Mouse (Mus musculus) fat pad, adult 2 months (tissue): ENCODE measurements at regions not wholly inside any gene's neighbourhood (a gene's known extent, or its start where the extent isn't known, plus 50 kb on each side); places are given as distances from the start of the nearest gene placed in this dataset.

ENCODE experiments used
- DNase-seq: peaks from one replicate; pipeline ENCODE4 v3.0.0-alpha.2; 2011; ENCODE audit warnings: low read depth, low spot score; ENCODE audit errors: extremely low read depth

DNA sequence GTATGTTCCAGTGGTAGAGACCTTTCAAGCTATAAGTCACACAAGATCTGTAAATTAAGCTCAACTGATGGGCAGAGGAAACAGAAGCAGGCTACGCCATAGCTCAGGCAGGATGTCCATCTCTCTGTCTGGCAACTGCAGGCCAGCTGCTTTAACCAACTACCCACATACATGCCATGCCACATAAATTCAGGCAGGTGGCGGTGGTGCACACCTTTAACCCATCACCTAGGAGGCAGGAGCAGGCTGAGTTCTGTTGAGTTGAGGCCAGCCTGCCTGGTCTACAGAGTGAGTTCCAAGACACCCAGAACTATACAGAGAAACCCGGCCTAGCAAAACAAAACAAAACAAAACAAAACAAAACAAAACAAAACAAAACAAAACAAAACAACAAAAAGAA is 289.1 kb upstream of the Sash1 start:
- no peak for DNase-seq

DNA sequence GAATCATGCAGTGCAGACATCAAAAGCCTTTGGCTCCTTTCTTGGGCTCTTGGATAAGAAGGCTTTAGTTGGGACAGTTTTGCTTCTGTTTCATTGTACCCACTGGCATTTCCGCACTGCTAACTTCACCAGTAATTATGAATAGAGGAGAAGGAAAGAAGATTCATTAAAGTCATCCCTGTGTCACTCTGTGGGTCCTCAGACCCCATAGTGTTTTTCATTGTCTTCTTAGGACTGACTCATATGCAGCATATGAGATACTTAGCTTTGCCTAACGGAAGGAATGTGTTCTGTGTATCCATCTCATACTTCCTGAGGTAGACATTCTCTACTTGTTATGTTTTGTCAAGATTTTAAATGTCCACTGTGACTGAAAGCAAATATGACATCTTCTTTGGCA is 287.6 kb upstream of the Sash1 start:
- DNase-seq = no peak

DNA sequence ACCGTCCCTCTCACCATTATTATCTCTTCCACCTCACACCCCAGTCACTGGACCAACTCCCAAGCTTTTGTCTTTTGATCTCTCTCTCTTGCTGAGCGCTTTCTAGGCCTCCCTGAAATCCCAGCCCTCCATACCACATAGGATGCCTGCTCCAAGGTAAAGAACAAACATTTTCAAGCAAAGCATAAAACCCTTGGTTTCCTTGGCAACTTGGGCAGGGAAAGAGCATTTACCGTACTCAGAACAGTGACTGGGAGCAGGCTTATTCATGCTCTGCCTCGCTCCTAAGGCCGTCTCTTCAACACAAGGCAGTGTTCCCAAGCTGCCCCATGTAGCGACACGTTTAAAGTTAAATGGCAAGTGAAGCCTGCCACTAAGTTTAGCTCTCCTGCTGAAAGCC is 282.9 kb upstream of the Sash1 start:
- no peak for DNase-seq

DNA sequence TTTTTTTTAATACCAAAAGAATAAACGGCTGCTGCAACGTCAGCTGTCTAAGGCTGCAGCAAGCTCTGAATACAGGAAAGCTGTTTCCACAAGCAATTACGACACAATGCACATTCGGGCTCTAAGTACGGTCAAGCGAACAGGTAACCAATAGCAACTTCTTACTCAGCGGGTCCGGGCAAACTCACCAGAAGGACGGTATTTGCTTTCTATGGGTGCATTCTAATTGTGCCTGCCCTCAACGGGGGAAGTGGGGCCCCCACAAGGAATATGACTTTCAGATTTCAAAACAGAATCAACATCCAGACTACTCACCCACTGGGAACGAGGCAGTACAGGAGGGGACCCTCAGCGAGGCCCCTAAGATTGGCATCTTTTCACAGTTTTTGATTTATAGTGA is 280.1 kb upstream of the Sash1 start:
- no peak for DNase-seq

DNA sequence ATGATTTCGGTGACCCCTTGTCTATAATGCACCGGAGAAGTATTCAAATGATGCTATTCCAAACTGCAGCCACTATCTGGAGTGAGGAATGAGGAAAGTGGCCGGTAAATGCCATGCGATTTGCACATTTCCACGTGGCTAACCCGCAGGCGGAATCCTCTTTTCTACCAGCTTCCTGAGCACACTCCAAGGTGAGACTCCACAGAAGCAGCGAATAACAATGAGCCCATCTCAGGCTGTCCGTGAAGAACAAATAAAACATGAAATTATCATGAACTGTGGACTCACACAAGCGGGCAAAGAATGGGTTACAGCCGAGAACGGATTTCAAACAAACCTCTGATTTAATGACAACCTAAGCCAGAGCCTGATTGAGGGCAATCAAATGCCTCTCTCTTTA is 279.7 kb upstream of the Sash1 start:
- DNase-seq = no peak

DNA sequence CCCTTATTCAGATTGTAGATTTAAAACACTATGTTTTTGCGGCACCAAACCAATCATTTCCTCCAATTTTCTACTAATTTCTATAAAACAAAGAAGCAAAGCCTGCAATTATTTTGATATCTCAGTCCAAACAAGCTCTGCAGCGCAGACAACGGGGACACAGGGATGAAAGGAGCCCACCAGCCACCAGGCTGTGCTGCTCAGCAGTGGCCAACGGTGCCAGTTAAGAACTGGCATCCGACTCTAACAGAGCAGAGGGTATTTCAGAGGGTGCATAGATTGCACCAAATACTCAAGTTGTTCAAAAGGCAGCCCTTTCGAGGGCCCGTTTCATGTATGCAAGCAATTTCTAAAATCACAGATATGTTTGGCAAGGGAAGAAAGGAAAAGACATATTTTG is 278.5 kb upstream of the Sash1 start:
- DNase-seq = no peak

DNA sequence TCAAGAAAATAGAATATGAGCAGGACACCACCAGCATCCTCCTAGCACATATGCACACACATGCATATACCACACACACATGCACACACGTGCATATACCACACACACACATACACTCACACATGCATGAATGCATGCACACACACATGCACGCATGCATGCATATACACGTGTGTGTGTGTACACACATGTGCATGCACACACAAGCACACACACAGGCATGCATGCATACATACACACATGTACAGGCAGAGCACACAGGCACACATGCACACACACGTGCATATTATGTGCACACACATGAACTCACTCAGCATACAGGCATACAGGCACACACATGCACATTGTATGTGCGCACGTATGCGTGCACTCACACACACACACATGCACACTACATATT is 275.7 kb upstream of the Sash1 start:
- no peak for DNase-seq

DNA sequence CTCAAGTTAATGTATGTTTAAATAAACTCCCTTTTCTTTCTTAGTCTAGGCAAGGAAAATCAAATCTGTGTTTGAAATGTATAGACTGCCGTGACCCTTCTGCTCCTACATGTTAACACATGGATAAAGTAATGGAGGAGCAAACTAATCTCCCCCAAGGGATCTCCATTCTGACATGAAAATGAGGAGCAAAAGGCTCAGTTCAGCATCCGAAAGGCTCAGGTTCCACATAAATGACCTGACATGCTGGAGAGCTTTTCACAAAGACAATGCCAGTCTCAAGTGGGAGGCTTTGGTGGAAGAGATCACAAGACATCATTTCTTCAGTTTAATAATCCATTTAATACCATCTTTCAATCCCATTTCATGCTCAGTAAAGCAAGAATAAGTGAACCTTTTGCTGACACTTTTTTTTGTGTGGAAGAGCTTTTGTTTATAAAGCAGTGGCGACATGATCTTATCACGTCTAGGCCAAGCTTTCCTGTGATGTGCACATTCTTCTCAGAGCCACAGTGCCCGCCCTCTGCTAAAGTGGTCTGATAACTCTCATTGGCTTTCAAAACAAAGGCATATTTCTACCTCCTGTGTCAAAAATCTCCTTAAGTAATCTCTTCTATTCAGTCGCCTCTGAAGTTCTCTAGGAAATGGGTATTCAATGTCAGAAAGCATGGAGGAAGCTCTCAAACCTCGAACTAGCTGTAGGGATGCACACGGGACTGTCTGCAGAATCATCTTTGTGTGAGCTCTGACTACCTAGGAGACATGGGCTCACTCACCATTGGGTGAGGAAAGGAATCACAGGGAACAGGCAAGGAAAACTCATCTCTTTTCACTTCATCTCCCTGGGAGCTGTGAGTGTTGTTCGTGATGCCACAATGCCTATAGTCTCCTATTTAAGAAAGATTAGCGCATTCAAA is 271.7 kb upstream of the Sash1 start:
- no peak for DNase-seq

DNA sequence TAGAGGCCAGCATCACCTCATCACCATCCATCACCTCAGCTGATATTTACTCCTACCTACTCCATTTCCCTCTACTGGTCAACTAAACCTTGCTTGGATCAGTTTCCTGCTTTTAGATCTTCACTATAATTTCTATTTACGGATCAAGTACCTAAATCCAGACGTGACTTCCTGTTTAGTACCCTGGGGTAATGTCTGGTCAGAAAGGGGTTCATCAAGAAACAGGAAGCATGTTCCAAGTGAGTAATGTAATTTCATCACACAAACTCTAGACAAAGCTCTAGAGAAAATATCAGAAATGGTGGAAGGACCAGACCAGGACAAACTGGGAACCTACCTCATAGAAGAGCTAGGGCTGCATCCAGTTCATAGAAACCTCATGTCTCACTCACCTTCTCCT is 250.2 kb upstream of the Sash1 start:
- DNase-seq = no peak

DNA sequence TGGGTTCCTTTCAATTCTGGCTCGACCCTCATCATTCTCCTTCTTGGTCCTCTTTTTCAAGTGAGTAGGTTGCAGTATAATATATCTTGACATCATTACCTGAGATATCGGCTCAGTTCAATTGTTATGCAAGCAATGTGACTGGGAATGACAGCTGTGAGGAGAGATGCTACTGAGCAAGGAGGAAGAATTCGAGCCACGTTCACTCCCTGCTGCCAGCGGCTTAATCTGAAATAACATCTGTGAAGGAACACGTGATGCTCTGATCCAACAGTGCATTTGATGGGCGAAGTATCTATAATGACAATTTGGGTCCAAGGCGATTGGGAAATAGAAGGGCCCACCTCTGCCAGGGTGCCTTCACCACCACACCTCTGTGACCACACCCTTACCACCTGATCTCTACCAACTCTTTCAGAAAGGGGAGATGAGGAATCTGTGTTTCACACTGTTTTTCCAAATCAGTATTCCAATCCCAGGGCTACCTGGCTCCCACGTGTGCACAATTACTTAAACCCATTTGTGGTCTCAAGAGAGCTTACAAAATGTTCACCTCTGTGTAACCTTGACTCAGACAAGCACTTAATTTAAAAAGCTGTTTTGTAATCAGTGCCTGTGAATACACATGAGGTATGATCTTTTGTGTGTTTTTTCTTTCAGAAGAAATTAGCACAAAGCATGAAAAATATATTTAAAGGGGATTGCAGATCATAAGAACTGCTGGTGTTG is 248.6 kb upstream of the Sash1 start:
- no peak for DNase-seq

DNA sequence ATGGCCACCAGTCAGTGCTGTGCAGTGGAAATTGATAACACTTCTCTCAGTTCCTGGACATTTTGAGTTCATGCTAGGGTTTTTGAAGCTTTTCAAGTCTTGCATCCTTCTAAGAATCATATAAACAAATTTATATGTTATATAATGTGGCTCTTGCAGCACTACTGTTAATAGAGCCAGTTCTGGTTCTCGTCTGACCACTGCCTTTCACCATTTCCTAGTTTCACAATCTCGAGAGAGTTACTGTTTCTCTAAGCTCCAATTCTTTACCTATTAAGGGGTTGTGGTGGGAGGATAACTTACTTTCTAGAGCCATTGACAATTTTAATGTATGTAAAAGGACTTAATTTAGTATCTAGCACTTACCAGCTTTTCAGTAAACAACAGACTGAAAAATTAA is 244.2 kb upstream of the Sash1 start:
- DNase-seq = no peak

DNA sequence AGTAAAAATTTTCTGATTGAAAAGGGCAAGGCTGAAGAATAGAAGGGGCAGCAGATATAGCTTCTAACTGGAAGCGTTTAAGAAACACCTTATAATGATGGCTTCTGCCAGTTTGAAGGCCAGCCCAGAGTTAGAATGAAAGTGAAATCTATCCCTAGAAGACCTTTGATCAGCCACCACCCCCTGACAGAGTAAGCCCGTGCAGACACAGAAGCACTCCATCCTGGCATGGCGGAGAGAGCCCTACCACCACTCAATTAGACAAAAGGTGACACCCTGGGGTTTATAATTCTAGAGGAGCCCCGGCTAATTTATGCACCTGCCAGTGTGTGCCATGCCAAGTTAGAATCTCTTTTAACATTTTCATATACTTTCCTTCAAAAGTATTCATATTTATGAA is 233.4 kb upstream of the Sash1 start:
- no peak for DNase-seq

DNA sequence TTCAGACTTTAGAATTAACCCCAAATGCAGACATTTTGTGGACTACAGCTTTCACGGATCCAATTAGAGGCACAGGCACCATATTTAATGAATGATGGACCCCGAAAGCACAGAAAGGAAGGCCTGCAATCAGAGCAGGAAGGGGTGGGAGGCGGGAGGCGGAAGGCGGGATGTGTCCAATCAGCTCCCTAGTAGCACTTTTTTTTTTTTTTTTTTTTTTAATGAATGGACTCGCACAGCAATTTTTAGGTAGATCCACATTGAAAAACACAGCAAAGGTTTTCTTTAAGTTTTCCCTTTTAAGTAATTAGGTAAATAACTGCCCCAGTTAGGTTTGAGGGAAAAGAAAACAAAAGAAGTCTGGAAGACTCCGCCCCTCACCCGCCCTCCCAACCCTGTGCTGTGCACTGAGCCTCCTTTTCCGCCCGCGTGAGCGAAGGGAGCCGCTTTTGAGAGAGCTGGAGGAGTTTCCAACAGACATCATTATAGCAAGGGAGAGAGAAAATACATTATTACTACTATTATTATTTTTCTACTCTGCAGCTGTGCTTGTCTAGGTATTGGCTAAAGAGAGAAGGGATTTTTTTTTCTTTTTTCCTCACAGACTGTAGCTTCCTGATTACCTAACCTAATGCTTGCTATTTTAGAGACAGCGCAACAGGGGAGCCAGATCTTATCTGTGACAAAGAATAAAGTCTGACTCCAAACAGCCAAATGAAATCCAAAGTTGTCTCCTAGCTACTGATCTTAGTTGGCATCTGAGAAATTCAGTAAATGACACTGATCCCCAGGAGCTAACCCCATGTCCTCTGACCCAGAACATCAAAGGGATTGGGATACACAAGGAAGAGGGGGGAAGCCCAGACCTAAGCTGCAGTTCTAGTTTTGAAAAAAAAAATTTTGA is 232.0 kb upstream of the Sash1 start:
- no peak for DNase-seq

DNA sequence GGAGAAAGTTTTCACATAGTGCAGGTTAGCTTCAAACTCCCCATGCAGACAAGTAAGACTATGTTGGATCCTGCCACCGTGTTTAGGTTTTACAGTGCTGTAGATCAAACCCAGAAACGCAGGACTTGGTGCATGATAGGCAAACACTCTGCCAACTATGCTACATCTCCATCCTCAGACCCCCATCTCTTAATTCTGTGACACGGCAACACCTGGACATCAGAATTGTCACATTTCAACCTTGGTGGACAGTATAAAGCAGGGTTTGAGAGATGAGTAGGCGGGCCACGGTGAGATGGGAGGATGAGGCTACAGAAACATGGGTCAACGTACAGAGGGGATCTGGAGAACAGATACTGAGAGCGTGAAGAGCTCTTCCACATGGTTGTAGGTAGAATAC is 231.3 kb upstream of the Sash1 start:
- no peak for DNase-seq

DNA sequence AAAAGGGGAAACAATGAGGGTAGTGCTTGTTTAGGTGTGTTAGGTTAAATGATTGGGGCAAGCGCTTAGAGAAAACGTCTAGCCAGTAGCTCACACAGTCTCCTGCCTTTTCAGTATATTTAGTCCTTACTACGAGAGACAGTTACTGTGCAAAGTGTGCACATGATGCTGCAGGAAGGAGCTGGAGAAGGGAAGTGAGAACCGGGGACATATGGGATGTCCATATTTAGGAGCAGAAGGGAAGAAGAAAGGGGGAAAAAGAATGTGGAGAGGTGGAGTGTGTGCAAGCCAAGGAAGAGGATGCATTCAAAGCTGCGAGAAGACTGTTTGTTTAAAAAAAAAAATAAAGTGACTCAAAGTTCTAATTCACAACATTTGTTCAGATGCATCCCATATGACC is 227.8 kb upstream of the Sash1 start:
- DNase-seq = no peak

DNA sequence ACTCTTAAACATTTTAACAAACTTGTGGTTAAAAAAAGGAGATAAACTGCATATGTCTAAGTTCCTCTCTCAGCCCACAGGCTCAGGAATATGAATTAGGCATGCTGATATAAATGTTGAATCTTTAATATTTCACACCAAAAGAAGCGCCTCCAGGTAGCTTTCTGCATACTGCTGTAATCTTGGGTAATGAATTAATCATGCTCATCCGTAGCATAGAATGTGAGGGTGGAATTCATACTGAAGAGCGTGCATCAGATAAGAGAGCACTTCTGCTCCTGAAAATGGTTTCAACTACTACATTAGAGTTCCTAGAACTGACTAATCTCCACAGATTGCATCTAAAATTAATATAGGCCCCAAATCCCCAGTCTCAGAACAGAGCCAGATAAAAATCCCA is 225.2 kb upstream of the Sash1 start:
- no peak for DNase-seq

DNA sequence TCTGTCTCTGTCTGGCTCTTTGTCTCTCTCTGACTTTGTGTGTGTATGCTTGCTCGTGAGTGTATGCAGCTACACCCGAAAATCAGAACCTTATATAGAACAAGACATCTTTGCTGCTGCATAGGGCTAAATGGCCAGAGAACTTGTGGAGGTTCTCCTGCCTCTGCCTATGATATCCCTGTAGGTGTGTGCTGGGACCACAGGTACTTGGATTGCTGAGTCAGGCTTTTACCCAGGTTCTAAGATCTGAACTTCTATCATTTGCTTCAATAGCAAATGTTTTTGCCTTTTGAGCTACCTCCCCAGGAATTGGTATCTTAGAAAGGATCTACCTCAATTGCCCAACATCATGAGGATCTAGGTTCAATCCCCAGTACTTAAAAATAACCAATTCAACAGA is 210.3 kb upstream of the Sash1 start:
- no peak for DNase-seq

DNA sequence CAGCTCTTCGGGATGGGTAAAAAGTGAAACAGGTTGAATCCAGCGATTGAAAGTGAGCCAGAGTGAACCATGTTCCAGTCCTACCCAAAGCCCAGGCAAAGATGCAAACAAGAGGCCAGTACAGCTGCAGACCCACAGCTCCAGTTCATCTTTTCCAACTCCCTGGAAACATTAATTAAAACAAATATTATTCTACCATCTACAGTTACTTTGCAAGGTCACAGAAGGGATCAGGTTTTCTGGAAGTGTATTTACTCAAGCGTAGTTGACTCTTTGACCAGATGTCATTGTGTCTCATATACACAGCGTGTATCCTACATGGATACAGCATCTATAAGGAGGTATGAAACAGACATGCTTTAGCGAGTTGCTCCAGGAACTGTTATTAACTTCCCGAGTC is 209.3 kb upstream of the Sash1 start:
- DNase-seq = no peak

DNA sequence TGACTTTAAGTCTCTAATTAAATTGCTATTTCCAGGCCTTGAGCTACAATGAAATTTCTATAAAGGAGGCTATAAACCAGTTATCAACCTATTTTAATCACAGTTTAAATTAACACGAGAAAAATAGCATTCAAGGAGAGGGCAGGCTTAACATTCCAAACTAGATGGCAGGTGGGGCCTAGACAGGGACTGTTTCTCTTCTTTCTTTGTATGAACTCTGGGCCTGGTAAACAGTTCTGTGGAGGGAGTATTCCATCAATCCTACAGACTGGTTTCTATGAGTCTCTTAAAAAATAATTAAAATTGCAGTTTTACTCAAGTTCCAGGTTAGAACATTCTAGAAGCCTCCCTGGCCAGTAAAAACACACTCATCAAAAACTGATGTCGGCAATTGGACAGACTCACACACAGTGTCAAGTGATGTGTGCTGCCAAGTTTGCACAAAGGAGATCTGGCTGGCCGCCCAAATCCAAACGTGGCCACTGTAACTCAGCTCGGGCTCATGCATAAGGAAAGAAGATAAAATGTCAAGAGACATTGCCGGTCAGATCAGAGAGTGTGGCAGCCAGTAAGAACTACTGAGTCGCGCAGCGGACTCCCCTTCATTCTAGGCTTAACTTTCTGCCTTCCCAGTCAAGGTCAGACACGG is 206.5 kb upstream of the Sash1 start:
- no peak for DNase-seq

DNA sequence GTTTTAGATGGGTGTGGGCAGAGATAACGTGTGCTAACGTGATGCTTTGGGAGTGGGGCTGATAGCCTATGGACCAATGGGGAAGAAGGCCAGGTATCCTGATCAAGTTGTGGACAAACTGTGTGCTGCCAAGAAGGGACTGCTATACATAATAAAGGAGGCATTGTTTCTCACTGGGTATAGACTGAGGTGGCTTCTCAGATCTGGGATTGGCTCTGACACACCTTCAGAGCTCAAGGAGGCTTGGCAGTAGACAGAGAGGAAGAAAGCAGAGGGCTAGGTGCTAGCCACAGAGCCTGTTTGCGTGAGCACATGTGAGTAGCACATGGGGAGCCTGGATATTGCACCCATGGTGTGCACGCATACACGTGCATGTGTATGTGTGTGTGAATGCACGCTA is 205.1 kb upstream of the Sash1 start:
- no peak for DNase-seq

DNA sequence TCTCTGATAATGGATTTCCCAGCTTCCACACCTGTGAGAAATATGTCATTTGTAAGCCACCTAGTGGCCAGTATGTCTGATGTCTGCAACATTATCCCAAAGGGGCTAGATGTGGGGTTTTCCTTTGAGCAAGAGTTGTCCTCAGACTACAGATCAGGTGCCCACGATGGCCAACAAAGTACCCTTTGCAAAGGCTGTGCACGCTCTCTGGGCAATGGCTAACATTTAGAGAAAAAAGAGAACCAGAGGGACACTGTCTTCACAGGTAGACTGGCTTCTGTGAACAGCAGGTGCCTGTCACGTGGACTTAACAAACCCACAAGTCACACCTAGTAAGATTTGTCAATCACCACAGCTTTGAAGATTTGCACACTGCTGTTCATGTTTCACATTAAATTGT is 202.0 kb upstream of the Sash1 start:
- no peak for DNase-seq
